Mouse (Mus musculus): ENCODE data around the gene Ezh1.

- no peak for TF ChIP-seq CTCF (conservative IDR thresholded peaks at IDR 0.05; ENCODE audit: low read length)
- TF ChIP-seq NANOG (IDR thresholded peaks at IDR 0.05; ENCODE audit: borderline replicate concordance, low read length): no peak
- TF ChIP-seq POU5F1 (IDR thresholded peaks at IDR 0.05; ENCODE audit: borderline replicate concordance, low read length): no peak
Observed at GRCm38 (mm10) chr11:101235429-101235828, 9.2 kb upstream of the Ezh1 start.
